Mouse (Mus musculus) brain, embryonic 14.5 days (tissue): Measurements from ENCODE around the gene Olr1.

Source experiments
- CTCF ChIP-seq: fragments of 200-500 bp; IDR thresholded peaks from 2 replicates; pipeline ENCODE4 v1.5.1; 2012; ENCODE audit warnings: inconsistent platforms, mild to moderate bottlenecking, moderate library complexity, borderline replicate concordance; ENCODE audit not compliant: insufficient read depth, insufficient read length; ENCODE audit errors: extremely low read depth
- POLR2A ChIP-seq: fragments of 200-500 bp; IDR thresholded peaks from 2 replicates; pipeline ENCODE4 v1.6.1; 2012; ENCODE audit warnings: mild to moderate bottlenecking, inconsistent platforms, borderline replicate concordance; ENCODE audit not compliant: poor library complexity, insufficient read depth, insufficient read length, severe bottlenecking; ENCODE audit errors: extremely low read depth

DNA sequence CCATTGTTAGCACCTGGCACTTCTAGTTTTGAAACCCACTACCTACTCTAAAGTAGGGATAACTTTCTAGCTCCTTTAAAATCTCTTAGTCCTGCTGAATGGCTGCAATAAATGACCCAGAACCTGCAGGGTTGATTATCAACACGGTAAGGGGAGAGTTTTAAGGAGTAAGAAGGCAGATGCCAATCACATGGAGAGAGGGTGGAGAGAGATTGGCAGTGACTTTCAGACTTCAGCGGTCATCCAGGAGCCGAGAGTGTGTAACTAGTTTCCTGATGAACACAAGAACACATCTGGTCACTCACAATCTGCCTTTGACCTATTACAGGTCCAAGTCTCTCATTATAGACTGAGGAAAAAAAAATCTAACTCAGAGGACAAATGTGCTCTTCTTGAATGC, 5.4 kb upstream of the Olr1 start, which contains the start of gene Tmem52b:
- no peak for TF ChIP-seq POLR2A
- no peak for TF ChIP-seq CTCF
